Mouse (Mus musculus): Measurements from ENCODE around the gene Vmn1r219. TPM values are rescaled to one million over a fixed set of nuclear protein-coding genes. Genes with fewer than 3 reads are reported as not detected.
"Not testable (repeated sequence)": the region's sequence is repeated elsewhere in the genome, so short reads cannot be mapped to it uniquely, and the experiment has no call there.

Gene Vmn1r219
- polyA plus RNA-seq (2016; fragmentation: Nextera tagmentation; extraction: Ambion mirVana), result 0.02 and 0.04 TPM in 2 replicates

DNA sequence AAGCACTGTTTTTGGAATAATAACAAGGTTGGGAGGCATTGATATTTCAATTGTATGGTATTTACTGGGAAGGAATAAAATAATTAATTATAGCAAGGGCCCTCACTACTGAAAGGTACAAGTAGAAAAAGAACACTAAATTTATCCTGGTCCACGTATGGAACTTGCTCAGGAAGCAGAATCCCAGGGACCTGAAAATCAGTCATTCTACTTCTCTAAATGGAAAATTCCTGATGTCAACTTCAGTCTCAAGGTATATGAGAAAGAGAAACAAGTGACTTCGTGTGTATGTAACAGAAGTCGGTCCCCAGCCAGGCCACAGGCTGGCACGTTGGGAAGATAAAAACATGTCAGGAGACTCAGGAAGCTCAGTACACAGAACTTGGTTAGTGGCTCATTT lies at the start of gene Vmn1r219:
Gene Vmn1r219 (plus strand): TSS at position 301 of the 400 bp plus-strand sequence.
- WGBS, result 86% methylated on average over 4 of the region's 4 CpGs
- Histone ChIP-seq H3K27ac (no peak within 1 kb of the TSS), H3K27me3 (ENCODE audit: poor library complexity, severe bottlenecking) (no peaks in the 10 kb centered on the region), H3K36me3 (replicated peaks) (no peaks in the 10 kb centered on the region), H3K9me3 (no peaks in the 10 kb centered on the region), H3K4me3 (no peak within 1 kb of the TSS), H3K4me1 (peaks cover 8% of the 10 kb centered on the region)
- DNase-seq (ENCODE audit: extremely low spot score, low spot score), result no peak

DNA sequence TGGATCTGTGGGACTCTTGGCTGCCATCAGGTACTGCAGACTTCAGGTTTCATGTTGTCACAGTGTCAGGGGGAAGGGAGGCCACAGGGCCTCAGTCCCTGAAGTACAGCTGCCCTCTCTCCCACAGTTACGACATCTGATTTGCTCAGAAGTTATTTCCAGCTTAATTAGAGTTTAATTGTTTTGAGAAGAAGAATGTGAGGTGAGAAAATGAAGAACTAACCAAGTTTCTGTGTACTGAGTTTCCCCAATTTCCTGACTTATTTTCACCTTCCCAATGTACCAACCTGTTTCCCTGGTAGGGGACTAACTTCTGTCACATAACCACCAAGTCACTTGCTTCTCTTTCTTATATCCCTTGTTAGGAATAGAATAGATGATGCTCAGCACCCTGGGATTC lies 41.0 kb upstream of the Vmn1r219 start, which contains the start of gene Vmn1r217:
Gene Vmn1r217 (minus strand): TSS at position 101 of the 400 bp plus-strand sequence.
- not testable (repeated sequence) for H3K9me3 ChIP-seq; H3K27me3 ChIP-seq (ENCODE audit: poor library complexity, severe bottlenecking); DNase-seq (ENCODE audit: extremely low spot score, low spot score); H3K4me1 ChIP-seq; H3K4me3 ChIP-seq; H3K36me3 ChIP-seq (replicated peaks); H3K27ac ChIP-seq
- 71% methylated on average over 1 of the region's 1 CpGs for WGBS

DNA sequence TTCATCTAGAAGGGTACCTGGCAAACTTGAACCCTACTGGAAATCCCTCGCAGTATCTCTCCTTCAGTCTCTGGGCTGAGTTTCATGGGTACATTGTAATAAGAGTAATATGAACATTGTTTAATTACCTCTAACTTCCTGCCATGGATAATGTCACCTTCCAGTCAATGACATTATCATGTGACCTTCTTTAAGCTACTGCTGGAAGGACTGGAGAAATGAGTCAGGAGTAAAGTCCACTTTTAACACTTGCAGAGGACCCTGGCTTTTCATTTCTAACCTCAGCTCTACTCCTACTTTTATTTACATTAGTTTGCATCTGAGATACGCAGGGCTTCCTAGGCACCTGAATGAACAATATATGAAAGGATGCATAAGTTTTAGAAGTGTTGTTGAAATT lies 38.5 kb upstream of the Vmn1r219 start:
- no peaks in the 10 kb centered on the region for H3K27me3 ChIP-seq (ENCODE audit: poor library complexity, severe bottlenecking)
- no peak overlapping the region for H3K27ac ChIP-seq
- no peaks in the 10 kb centered on the region for H3K36me3 ChIP-seq (replicated peaks)
- DNase-seq (ENCODE audit: extremely low spot score, low spot score), result no peak
- H3K4me1 ChIP-seq, result no peaks in the 10 kb centered on the region
- H3K9me3 ChIP-seq, result no peaks in the 10 kb centered on the region
- 89% methylated on average over 2 of the region's 2 CpGs for WGBS
- H3K4me3 ChIP-seq, result no peak overlapping the region

DNA sequence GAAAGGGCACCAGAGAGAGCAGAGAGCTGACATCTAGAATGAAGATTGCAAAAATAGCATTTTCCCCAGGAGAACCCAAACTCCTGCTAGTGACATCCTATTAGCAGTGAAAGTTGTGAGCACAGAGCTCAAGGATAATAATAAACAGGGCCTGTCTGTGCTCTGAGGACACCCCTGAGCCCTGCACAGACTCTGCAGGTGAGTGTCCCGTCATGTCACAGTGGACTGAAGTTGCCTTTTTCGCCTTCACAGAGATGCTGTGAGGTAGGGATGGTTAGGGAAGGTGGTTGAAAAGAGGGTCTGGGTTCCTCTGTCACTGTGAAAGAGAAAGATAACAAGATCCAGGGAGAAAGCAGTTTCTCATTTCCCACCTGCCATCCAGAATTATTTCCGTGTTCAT lies 26.0 kb upstream of the Vmn1r219 start, which contains the start of gene Vmn1r218:
Gene Vmn1r218 (plus strand): TSS at position 57 of the 400 bp plus-strand sequence.
- no peak for DNase-seq (ENCODE audit: extremely low spot score, low spot score)
- Histone ChIP-seq H3K27me3 (ENCODE audit: poor library complexity, severe bottlenecking) (no peaks in the 10 kb centered on the region), H3K9me3 (no peaks in the 10 kb centered on the region), H3K36me3 (replicated peaks) (no peaks in the 10 kb centered on the region), H3K4me1 (no peaks in the 10 kb centered on the region), H3K4me3 (no peak within 1 kb of the TSS), H3K27ac (no peak within 1 kb of the TSS)
- 74% methylated on average over 3 of the region's 3 CpGs for WGBS

DNA sequence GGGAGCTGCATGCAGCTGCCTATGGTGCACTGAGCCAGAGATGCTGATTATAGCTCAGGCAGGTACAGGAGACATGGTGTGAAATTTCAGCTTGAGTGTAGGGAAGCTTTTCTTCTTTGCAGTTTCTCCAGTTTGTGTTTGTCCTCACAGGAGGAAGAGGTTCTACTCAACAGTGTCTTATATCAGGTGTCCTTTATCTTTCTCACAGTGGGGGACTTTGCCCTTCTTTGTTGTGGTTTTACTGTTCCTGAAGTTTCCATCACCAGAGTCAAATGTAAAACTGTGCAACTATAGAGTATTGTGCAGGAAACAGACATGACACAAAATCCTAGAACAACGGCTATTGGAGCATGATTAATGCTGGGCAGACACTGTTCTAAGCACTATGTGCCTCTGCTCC lies 25.6 kb upstream of the Vmn1r219 start:
- Histone ChIP-seq H3K27ac (no peak overlapping the region), H3K4me1 (no peaks in the 10 kb centered on the region), H3K4me3 (no peak overlapping the region), H3K27me3 (ENCODE audit: poor library complexity, severe bottlenecking) (no peaks in the 10 kb centered on the region), H3K36me3 (replicated peaks) (no peaks in the 10 kb centered on the region), H3K9me3 (no peaks in the 10 kb centered on the region)
- DNase-seq (ENCODE audit: extremely low spot score, low spot score), result no peak
- WGBS, result 74% methylated on average over 1 of the region's 1 CpGs

DNA sequence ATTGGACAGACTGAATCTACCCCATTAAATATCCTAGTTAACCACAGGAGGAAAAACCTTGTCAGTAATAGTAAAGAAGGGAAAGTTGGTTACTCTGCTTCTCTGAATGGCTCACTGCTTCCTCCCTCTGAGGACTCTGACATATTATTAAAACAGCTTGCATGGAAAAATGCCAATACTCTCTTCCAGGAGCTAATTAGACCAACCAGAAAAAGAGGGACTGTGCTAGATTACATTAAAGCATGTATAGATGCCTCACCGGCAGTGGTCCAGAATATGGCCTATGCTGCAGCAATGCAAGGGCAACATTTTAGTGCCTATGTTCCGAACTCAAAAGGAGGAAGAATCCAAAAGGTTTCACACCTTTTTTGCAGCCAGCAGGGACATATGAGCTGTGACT lies 20.2 kb upstream of the Vmn1r219 start:
- Histone ChIP-seq H3K36me3 (replicated peaks) (no peaks in the 10 kb centered on the region), H3K4me1 (no peaks in the 10 kb centered on the region), H3K27me3 (ENCODE audit: poor library complexity, severe bottlenecking) (no peaks in the 10 kb centered on the region), H3K4me3 (no peak overlapping the region), H3K27ac (no peak overlapping the region), H3K9me3 (no peaks in the 10 kb centered on the region)
- no peak for DNase-seq (ENCODE audit: extremely low spot score, low spot score)
- WGBS, result 91% methylated on average over 2 of the region's 2 CpGs

DNA sequence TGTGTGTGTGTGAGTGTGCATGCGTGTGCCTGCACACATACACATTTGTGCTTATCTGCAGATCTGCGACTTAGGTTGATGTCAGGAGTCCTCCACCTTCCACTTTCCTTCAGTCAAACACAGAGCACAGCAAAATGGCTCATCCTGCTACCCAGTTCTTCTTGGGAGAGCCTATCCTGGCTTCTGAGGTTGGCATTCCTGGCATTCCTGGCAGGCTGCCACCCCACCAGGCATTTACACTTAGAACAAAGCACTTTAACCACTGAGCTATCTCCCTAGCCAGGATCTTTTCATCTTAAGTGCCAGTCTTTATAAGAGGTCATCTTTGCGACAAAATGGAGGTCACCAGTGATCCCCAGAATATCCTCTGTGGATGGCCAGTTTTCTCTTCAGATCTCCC lies 1.3 kb upstream of the Vmn1r219 start:
- Histone ChIP-seq H3K4me1 (peaks cover 8% of the 10 kb centered on the region), H3K4me3 (no peak overlapping the region), H3K27ac (no peak overlapping the region), H3K36me3 (replicated peaks) (no peaks in the 10 kb centered on the region), H3K9me3 (no peaks in the 10 kb centered on the region), H3K27me3 (ENCODE audit: poor library complexity, severe bottlenecking) (no peaks in the 10 kb centered on the region)
- WGBS, result 75% methylated on average over 3 of the region's 3 CpGs
- DNase-seq (ENCODE audit: extremely low spot score, low spot score), result no peak

DNA sequence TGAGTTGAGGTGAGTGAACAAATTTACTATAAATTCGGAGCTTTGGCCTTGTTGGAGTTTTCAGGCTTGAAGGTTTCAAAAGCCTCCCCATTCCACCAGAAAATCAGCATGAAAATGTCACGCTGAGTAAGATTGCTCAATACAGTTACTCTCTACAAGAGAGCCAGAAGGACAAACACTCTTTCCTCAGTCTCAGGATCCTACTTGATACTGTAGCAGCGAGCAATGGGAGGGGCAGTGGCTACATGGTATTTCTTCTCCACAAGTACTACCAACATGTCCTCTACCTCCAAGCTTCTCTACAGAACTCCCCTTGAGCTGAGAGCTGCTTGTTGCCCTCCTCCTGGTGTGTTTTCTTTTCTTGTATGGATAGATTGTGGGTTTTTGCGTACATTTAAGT lies 7.4 kb downstream of the Vmn1r219 start:
- DNase-seq (ENCODE audit: extremely low spot score, low spot score); H3K9me3 ChIP-seq; H3K4me3 ChIP-seq; H3K36me3 ChIP-seq (replicated peaks); H3K27me3 ChIP-seq (ENCODE audit: poor library complexity, severe bottlenecking); H3K27ac ChIP-seq; H3K4me1 ChIP-seq: not testable (repeated sequence)
- WGBS, result 91% methylated on average over 4 of the region's 4 CpGs

DNA sequence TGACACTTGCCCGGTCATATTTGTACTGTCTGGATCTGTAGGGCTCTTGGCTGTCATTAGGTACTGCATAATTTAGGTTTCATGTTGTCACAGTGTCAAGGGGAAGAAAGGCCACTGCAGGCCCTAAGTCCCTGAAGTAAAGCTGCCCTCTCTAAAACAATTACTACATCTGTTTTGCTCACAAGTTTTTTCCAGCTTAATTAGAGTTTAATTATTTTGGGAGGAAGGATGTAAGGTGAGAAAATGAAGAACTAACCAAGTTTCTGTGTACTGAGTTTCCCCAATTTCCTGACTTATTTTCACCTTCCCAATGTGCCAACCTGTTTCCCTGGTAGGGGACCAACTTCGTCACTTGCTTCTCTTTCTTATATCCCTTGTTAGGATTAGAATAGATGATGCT lies 28.8 kb downstream of the Vmn1r219 start, which contains the start of gene Vmn1r220:
Gene Vmn1r220 (minus strand): TSS at position 101 of the 400 bp plus-strand sequence.
- 87% methylated on average over 2 of the region's 2 CpGs for WGBS
- no peak within 1 kb of the TSS for H3K4me3 ChIP-seq
- no peaks in the 10 kb centered on the region for H3K27me3 ChIP-seq (ENCODE audit: poor library complexity, severe bottlenecking)
- no peaks in the 10 kb centered on the region for H3K36me3 ChIP-seq (replicated peaks)
- H3K27ac ChIP-seq, result no peak within 1 kb of the TSS
- no peaks in the 10 kb centered on the region for H3K4me1 ChIP-seq
- DNase-seq (ENCODE audit: extremely low spot score, low spot score), result no peak
- H3K9me3 ChIP-seq, result no peaks in the 10 kb centered on the region

DNA sequence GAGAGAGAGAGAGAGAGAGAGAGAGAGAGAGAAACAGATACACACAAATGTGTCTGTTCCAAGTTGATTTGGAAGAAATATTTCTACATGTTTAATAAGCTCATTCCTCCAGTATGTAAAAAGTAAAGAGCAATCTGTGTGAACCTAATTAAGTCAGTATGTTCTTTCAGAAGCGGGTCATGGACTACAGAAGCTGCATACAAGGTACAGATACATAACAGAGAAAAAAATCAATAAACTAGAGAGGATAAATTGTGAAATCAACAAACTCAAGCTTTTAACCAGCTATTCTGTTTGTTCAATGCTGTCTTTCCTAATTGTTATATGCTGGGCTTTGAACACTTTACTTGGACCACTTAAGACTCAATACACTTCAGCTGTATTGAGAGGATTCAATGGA lies 44.8 kb downstream of the Vmn1r219 start:
- WGBS, result 77% methylated on average over 1 of the region's 1 CpGs
- H3K4me1 ChIP-seq; H3K27me3 ChIP-seq (ENCODE audit: poor library complexity, severe bottlenecking); H3K9me3 ChIP-seq; H3K27ac ChIP-seq; H3K36me3 ChIP-seq (replicated peaks); H3K4me3 ChIP-seq; DNase-seq (ENCODE audit: extremely low spot score, low spot score): not testable (repeated sequence)

DNA sequence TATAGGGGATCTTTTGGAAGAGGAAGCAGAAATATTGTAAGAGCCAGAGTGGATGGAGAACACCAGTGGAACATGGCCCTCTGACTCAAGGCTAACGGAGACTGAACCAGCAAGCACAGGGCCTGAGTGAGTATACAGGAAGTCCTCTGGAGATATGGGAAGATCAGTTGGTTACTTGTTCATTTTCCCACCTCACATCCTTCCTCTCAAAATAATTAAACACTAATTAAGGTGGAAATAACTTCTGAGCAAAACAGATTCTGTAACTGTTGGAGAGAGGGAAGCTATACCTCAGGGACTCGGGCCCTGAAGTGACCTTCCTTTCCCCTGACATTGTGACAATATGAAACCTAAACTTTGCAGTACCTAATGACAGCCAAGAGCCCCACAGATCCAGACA lies 54.7 kb downstream of the Vmn1r219 start, which contains the start of gene Vmn1r221:
Gene Vmn1r221 (plus strand): TSS at position 301 of the 400 bp plus-strand sequence.
- 88% methylated on average over 2 of the region's 2 CpGs for WGBS
- not testable (repeated sequence) for H3K9me3 ChIP-seq

More for the DNA sequence above, 54.7 kb downstream of the Vmn1r219 start, which contains the start of gene Vmn1r221:
- not testable (repeated sequence) for DNase-seq (ENCODE audit: extremely low spot score, low spot score); H3K36me3 ChIP-seq (replicated peaks); H3K4me3 ChIP-seq; H3K27me3 ChIP-seq (ENCODE audit: poor library complexity, severe bottlenecking); H3K4me1 ChIP-seq; H3K27ac ChIP-seq
